Mouse (Mus musculus) liver, embryonic 15.5 days (tissue): Measurements from ENCODE around the gene Olfr305. TPM values are rescaled to one million over a fixed set of nuclear protein-coding genes. Genes with fewer than 3 reads are reported as not detected.

Source experiments
- polyA plus RNA-seq: library from polyadenylated mRNA; unstranded; fragments of >200 nt; fragmentation: Nextera tagmentation; extraction: Ambion mirVana; gene quantifications from 2 replicates; pipeline ENCODE4 v1.2.1, GENCODE M21; 2015

Gene Olfr305
- polyA plus RNA-seq, 1 experiment from 2014 or later: not detected

Other genes starting within 250 kb of the Olfr305 start
- not detected in 2 replicates for gene Vmn2r75, start 195.2 kb downstream of the Olfr305 start, polyA plus RNA-seq
- not detected in 2 replicates for gene Vmn2r76, start 120.6 kb downstream of the Olfr305 start, polyA plus RNA-seq
- gene Olfr310, start 89.8 kb downstream of the Olfr305 start, polyA plus RNA-seq: not detected in 2 replicates
- not detected in 2 replicates for gene Olfr309, start 53.2 kb downstream of the Olfr305 start, polyA plus RNA-seq
- gene Olfr308, start 41.3 kb downstream of the Olfr305 start, polyA plus RNA-seq: not detected in 2 replicates
- gene Olfr307, start 29.3 kb downstream of the Olfr305 start, polyA plus RNA-seq: not detected in 2 replicates
- not detected in 2 replicates for gene Olfr304, start 19.7 kb upstream of the Olfr305 start, polyA plus RNA-seq
- not detected in 2 replicates for gene Olfr303, start 30.9 kb upstream of the Olfr305 start, polyA plus RNA-seq
- gene Olfr301, start 36.9 kb upstream of the Olfr305 start, polyA plus RNA-seq: not detected in 2 replicates
- gene Olfr299, start 93.0 kb upstream of the Olfr305 start, polyA plus RNA-seq: not detected in 2 replicates
- not detected in 2 replicates for gene Olfr298, start 125.6 kb upstream of the Olfr305 start, polyA plus RNA-seq
- not detected in 2 replicates for gene Olfr297, start 153.0 kb upstream of the Olfr305 start, polyA plus RNA-seq
- gene Olfr295, start 216.9 kb upstream of the Olfr305 start, polyA plus RNA-seq: not detected in 2 replicates
- not detected in 2 replicates for gene Olfr294, start 249.7 kb upstream of the Olfr305 start, polyA plus RNA-seq